Mouse (Mus musculus): ENCODE measurements around the gene Sphk2. TPM values are rescaled to one million over a fixed set of nuclear protein-coding genes. Genes with fewer than 3 reads are reported as not detected.

The Sphk2 gene
- polyA plus RNA-seq, 1 experiment from 2014 or later = 16.3 TPM

GRCm38 (mm10) chr7:45704730-45705442, 12.9 kb downstream of the Sphk2 start, which contains the start of gene Dbp:
Dbp (plus strand) TSS chr7:45705088.
- Histone ChIP-seq H3K9me3 (replicated peaks; ENCODE audit: control insufficient read depth, low read length) (no peaks in the 10 kb centered on the region), H3K4me1 (ENCODE audit: control insufficient read depth, insufficient read depth, low read length) (peaks cover 46% of the 10 kb centered on the region), H3K4me3 (ENCODE audit: low read depth, low read length) (peak within 1 kb of the TSS; percentile 52), H3K9ac (ENCODE audit: low read length) (peak within 1 kb of the TSS; percentile 75), H3K27ac (ENCODE audit: low read depth, low read length) (peak within 1 kb of the TSS; percentile 82), H3K36me3 (ENCODE audit: control insufficient read depth, insufficient read depth, low read length) (peaks cover 4% of the 10 kb centered on the region; the same call in 1 of the 2 replicates), H3K4me2 (ENCODE audit: low read length) (peak within 1 kb of the TSS; percentile 98), H3K27me3 (replicated peaks; ENCODE audit: control insufficient read depth, insufficient read depth, low read length) (0 out of 2 replicates have a peak, but pooled peaks cover 4% of the 10 kb centered on the region)
- DNase-seq (ENCODE audit: low spot score) (peak; percentile 100), ATAC-seq (peak; percentile 86)
- WGBS = 0% methylated on average over 36 of the region's 36 CpGs

DNA sequence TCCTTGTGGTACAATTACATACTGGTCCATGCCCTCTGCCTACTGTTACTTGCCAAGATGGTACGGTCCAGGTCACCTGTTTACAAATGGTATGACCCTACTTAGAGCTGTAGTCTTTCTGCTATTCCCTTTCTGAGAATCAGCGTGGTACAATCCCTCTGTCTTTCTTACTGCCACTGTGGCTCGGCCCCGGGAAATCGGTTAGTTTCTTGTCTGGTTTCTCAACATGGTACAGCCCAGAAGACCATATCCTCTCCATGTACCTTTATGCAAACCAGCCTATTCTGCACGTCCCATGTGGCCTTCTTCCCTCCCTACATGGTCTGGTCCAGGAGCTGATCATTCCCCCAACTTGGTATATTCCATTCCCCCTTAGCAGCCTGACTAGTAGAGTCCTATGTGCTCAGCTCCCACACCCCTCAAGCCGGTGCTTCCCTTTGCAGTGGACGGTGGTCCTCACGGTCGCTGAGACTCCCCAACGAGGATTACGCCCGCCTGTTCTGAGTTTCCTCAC, 13.7 kb downstream of the Sphk2 start:
- no peaks in the 10 kb centered on the region for H3K9me3 ChIP-seq (replicated peaks; ENCODE audit: control insufficient read depth, low read length)
- ATAC-seq (peak; percentile 49), DNase-seq (ENCODE audit: low spot score) (peak; percentile 90)
- peak overlapping the region; percentile 38 for H3K9ac ChIP-seq (ENCODE audit: low read length)
- no peaks in the 10 kb centered on the region for H3K36me3 ChIP-seq (ENCODE audit: control insufficient read depth, insufficient read depth, low read length)
- peaks cover 8% of the 10 kb centered on the region; the same call in 1 of the 2 replicates for H3K27me3 ChIP-seq (replicated peaks; ENCODE audit: control insufficient read depth, insufficient read depth, low read length)
- H3K4me1 ChIP-seq (ENCODE audit: control insufficient read depth, insufficient read depth, low read length) = peaks cover 45% of the 10 kb centered on the region
- H3K27ac ChIP-seq (ENCODE audit: low read depth, low read length) = peak overlapping the region; percentile 82
- peak overlapping the region; percentile 52 for H3K4me3 ChIP-seq (ENCODE audit: low read depth, low read length)
- H3K4me2 ChIP-seq (ENCODE audit: low read length) = peak overlapping the region; percentile 98
- 2% methylated on average over 13 of the region's 13 CpGs for WGBS

DNA sequence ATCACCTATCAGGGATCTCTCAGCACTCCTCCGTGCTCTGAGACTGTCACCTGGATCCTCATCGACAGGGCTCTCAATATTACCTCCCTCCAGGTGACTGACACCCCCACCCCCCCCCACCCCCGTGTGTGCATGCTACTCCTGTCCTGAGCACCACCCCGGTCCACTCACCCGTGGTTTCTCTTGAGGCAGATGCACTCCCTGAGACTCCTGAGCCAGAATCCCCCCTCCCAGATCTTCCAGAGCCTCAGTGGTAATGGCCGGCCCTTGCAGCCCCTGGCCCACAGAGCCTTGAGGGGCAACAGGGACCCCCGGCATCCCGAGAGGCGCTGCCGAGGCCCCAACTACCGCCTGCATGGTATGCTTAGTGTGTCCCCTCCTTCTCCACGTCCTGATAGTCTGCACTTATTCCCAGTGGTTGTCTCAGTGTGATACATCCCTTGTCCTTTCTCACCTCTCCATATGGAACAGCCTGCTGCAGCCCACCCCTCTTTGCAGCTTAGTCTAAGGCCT, 14.2 kb downstream of the Sphk2 start:
- H3K27ac ChIP-seq (ENCODE audit: low read depth, low read length) = peak overlapping the region; percentile 82
- ATAC-seq = no peak
- 35% methylated on average over 12 of the region's 12 CpGs for WGBS
- H3K9ac ChIP-seq (ENCODE audit: low read length) = peak overlapping the region; percentile 38; the same call in 1 of the 2 replicates
- H3K9me3 ChIP-seq (replicated peaks; ENCODE audit: control insufficient read depth, low read length) = no peaks in the 10 kb centered on the region
- peaks cover 40% of the 10 kb centered on the region for H3K4me1 ChIP-seq (ENCODE audit: control insufficient read depth, insufficient read depth, low read length)
- H3K36me3 ChIP-seq (ENCODE audit: control insufficient read depth, insufficient read depth, low read length) = no peaks in the 10 kb centered on the region
- peaks cover 12% of the 10 kb centered on the region for H3K27me3 ChIP-seq (replicated peaks; ENCODE audit: control insufficient read depth, insufficient read depth, low read length)
- no peak for DNase-seq (ENCODE audit: low spot score)
- H3K4me3 ChIP-seq (ENCODE audit: low read depth, low read length) = peak overlapping the region; percentile 52
- peak overlapping the region; percentile 98 for H3K4me2 ChIP-seq (ENCODE audit: low read length)

GRCm38 (mm10) chr7:45702809-45703520, 14.8 kb downstream of the Sphk2 start:
- H3K4me2 ChIP-seq (ENCODE audit: low read length) = peak overlapping the region; percentile 98
- 0 out of 2 replicates have a peak overlapping the region, but pooled peaks have one; percentile 82 for H3K27ac ChIP-seq (ENCODE audit: low read depth, low read length)
- no peak for ATAC-seq
- H3K9me3 ChIP-seq (replicated peaks; ENCODE audit: control insufficient read depth, low read length) = no peaks in the 10 kb centered on the region
- DNase-seq (ENCODE audit: low spot score) = no peak
- peaks cover 15% of the 10 kb centered on the region for H3K27me3 ChIP-seq (replicated peaks; ENCODE audit: control insufficient read depth, insufficient read depth, low read length)
- H3K4me3 ChIP-seq (ENCODE audit: low read depth, low read length) = peak overlapping the region; percentile 52; the same call in 1 of the 2 replicates
- peaks cover 34% of the 10 kb centered on the region for H3K4me1 ChIP-seq (ENCODE audit: control insufficient read depth, insufficient read depth, low read length)
- no peaks in the 10 kb centered on the region for H3K36me3 ChIP-seq (ENCODE audit: control insufficient read depth, insufficient read depth, low read length)
- 94% methylated on average over 17 of the region's 17 CpGs for WGBS
- H3K9ac ChIP-seq (ENCODE audit: low read length) = peak overlapping the region; percentile 38; the same call in 1 of the 2 replicates

DNA sequence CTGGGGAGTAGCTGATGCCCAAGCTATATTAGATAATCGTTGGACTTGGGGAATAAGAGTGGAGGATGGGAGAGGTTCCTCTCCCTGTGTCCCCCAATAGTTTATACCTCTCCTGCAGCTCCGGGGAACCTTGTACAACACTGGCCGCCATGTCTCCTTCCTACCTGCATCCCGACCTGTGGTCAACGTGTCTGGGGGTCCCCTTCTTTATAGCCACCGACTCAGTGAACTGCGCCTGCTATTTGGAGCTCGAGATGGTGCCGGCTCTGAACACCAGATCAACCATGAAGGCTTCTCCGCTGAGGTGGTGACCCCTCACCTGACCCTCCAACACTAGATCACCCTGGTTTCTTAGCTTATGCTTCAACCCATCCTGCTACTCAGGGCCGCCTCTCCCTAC, 15.5 kb downstream of the Sphk2 start:
- Histone ChIP-seq H3K4me1 (ENCODE audit: control insufficient read depth, insufficient read depth, low read length) (peaks cover 28% of the 10 kb centered on the region), H3K9ac (ENCODE audit: low read length) (no peak overlapping the region), H3K4me3 (ENCODE audit: low read depth, low read length) (no peak overlapping the region), H3K9me3 (replicated peaks; ENCODE audit: control insufficient read depth, low read length) (no peaks in the 10 kb centered on the region), H3K27me3 (replicated peaks; ENCODE audit: control insufficient read depth, insufficient read depth, low read length) (peaks cover 15% of the 10 kb centered on the region), H3K36me3 (ENCODE audit: control insufficient read depth, insufficient read depth, low read length) (no peaks in the 10 kb centered on the region), H3K4me2 (ENCODE audit: low read length) (no peak overlapping the region), H3K27ac (ENCODE audit: low read depth, low read length) (no peak overlapping the region)
- 93% methylated on average over 11 of the region's 11 CpGs for WGBS
- DNase-seq (ENCODE audit: low spot score) (no peak), ATAC-seq (no peak)

GRCm38 (mm10) chr7:45701607-45702006, 16.2 kb downstream of the Sphk2 start:
- Histone ChIP-seq H3K27me3 (replicated peaks; ENCODE audit: control insufficient read depth, insufficient read depth, low read length) (peaks cover 15% of the 10 kb centered on the region), H3K9me3 (replicated peaks; ENCODE audit: control insufficient read depth, low read length) (no peaks in the 10 kb centered on the region), H3K4me1 (ENCODE audit: control insufficient read depth, insufficient read depth, low read length) (peaks cover 22% of the 10 kb centered on the region), H3K9ac (ENCODE audit: low read length) (no peak overlapping the region), H3K4me2 (ENCODE audit: low read length) (peak overlapping the region; percentile 83), H3K27ac (ENCODE audit: low read depth, low read length) (no peak overlapping the region), H3K4me3 (ENCODE audit: low read depth, low read length) (peak overlapping the region; percentile 38; the same call in 1 of the 2 replicates), H3K36me3 (ENCODE audit: control insufficient read depth, insufficient read depth, low read length) (no peaks in the 10 kb centered on the region)
- DNase-seq (ENCODE audit: low spot score) (no peak), ATAC-seq (no peak)
- 91% methylated on average over 11 of the region's 11 CpGs for WGBS

- Histone ChIP-seq H3K27me3 (replicated peaks; ENCODE audit: control insufficient read depth, insufficient read depth, low read length) (peaks cover 15% of the 10 kb centered on the region), H3K4me1 (ENCODE audit: control insufficient read depth, insufficient read depth, low read length) (peaks cover 17% of the 10 kb centered on the region), H3K4me3 (ENCODE audit: low read depth, low read length) (peak overlapping the region; percentile 38), H3K36me3 (ENCODE audit: control insufficient read depth, insufficient read depth, low read length) (no peaks in the 10 kb centered on the region), H3K9ac (ENCODE audit: low read length) (peak overlapping the region; percentile 66), H3K9me3 (replicated peaks; ENCODE audit: control insufficient read depth, low read length) (no peaks in the 10 kb centered on the region), H3K4me2 (ENCODE audit: low read length) (peak overlapping the region; percentile 83), H3K27ac (ENCODE audit: low read depth, low read length) (peak overlapping the region; percentile 39; the same call in 1 of the 2 replicates)
- DNase-seq (ENCODE audit: low spot score) (no peak), ATAC-seq (no peak)
- 29% methylated on average over 11 of the region's 11 CpGs for WGBS
Observed at GRCm38 (mm10) chr7:45701072-45701471, 16.7 kb downstream of the Sphk2 start.

DNA sequence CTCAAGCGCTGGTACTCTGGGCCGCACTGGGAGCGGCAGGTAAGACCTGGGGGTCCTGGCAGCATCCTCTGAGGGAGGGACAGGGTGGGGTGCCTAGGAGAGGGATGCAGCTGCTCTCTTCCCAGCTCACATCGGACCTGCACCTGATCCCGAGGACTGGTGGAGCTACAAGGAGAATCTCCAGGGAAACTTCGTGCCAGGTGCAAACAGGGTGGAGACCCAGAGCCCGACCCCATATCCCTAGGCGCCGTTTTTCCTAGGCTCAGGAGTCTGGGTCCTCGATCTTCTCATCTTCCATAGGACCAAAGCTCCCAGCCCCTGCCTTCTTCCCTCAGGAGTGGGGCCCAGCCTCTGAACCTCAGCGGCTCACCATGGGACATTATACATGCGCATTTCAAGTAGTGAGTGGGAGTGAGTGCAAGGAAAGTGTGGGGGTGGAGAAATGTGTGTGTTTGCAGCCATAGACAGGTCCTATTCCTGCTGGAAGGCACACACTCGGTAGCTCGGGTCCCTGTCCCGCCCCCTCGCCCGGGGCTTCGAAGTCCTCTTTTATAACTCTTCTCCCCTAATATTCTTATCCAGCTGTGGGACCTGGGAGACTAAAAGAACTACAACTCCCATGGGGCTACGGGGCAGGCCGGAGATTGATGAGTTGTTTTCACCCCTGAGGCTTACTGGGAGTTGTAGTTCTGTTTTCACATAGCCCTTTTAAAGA, 17.3 kb downstream of the Sphk2 start:
- peak overlapping the region; percentile 83 for H3K4me2 ChIP-seq (ENCODE audit: low read length)
- H3K9me3 ChIP-seq (replicated peaks; ENCODE audit: control insufficient read depth, low read length) = no peaks in the 10 kb centered on the region
- peak overlapping the region; percentile 63 for H3K27ac ChIP-seq (ENCODE audit: low read depth, low read length)
- no peaks in the 10 kb centered on the region for H3K36me3 ChIP-seq (ENCODE audit: control insufficient read depth, insufficient read depth, low read length)
- peaks cover 11% of the 10 kb centered on the region for H3K4me1 ChIP-seq (ENCODE audit: control insufficient read depth, insufficient read depth, low read length)
- H3K4me3 ChIP-seq (ENCODE audit: low read depth, low read length) = peak overlapping the region; percentile 38
- under 1% methylated on average over 20 of the region's 20 CpGs for WGBS
- DNase-seq (ENCODE audit: low spot score) (peak; percentile 93), ATAC-seq (peak; percentile 40; the same call in 1 of the 2 replicates)
- peaks cover 15% of the 10 kb centered on the region for H3K27me3 ChIP-seq (replicated peaks; ENCODE audit: control insufficient read depth, insufficient read depth, low read length)
- peak overlapping the region; percentile 66 for H3K9ac ChIP-seq (ENCODE audit: low read length)
